1 mouse cellular context compared by ENCODE assay signal in the genomic region with DNA sequence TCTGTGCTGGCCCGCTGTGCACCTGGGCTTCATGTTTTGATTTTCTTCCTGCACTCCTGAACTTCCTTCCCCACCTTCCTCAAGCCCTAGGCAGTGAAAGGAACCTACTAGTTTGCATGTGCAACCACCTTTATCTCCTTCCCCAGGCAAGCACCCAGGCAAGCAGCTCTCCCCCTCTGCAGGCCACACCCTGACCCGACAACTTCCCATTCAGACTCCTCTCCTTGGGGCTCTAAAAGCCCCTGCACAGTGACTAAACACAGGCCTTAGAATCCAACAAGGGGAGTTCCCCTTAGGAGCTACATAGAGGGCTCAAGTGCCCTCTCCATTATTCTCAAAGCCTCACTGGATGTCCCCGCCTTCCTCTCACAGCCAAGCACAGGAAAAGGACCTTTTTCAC.
TF ChIP-seq lines count a peak whose summit lies in the region.

No protein-coding gene starts in this region.

TF ChIP-seq in MEL, 35 proteins besides CTCF, POLR2A, EP300 and RAD21 (continued from another document):
- TF ChIP-seq NELFE (IDR thresholded peaks at IDR 0.05; ENCODE audit: low read depth, low read length), result no peak
- no peak for TF ChIP-seq MEF2A (IDR thresholded peaks at IDR 0.05; ENCODE audit: extremely low read depth, insufficient replicate concordance, low read depth, low read length, poor library complexity, severe bottlenecking)
- TF ChIP-seq MAX (IDR thresholded peaks at IDR 0.05; ENCODE audit: low read length), result peak; percentile 58
- TF ChIP-seq TCF12 (IDR thresholded peaks at IDR 0.05; ENCODE audit: low read depth, low read length), result peak; percentile 83
- TF ChIP-seq USF2 (IDR thresholded peaks at IDR 0.05; ENCODE audit: borderline replicate concordance in 1 of 2, insufficient read depth in 1 of 2, low read depth in 1 of 2, low read length in 2 of 2), result no peak
- peak; percentile 74 for TF ChIP-seq MXI1 (IDR thresholded peaks at IDR 0.05; ENCODE audit: low read depth, low read length)
- TF ChIP-seq E2F4 (IDR thresholded peaks at IDR 0.05; ENCODE audit: borderline replicate concordance, low read depth, low read length), result no peak
- peak; percentile 80 for TF ChIP-seq SIN3A (IDR thresholded peaks at IDR 0.05; ENCODE audit: low read length)
- TF ChIP-seq GABPA (IDR thresholded peaks at IDR 0.05; ENCODE audit: low read depth, low read length), result no peak
- peak; percentile 54; the same call in 1 of the 2 replicates for TF ChIP-seq HCFC1 (IDR thresholded peaks at IDR 0.05; ENCODE audit: low read depth, low read length)
- no peak for TF ChIP-seq CHD1 (IDR thresholded peaks at IDR 0.05; ENCODE audit: low read depth, low read length)
- TF ChIP-seq KAT2A (conservative IDR thresholded peaks at IDR 0.05; ENCODE audit: low read depth, low read length), result no peak
- TF ChIP-seq MAFK (IDR thresholded peaks at IDR 0.05; ENCODE audit: borderline replicate concordance, low read depth, low read length), result no peak
- TF ChIP-seq POLR2AphosphoS5 (IDR thresholded peaks at IDR 0.05; ENCODE audit: borderline replicate concordance, low read depth, low read length), result no peak
TF ChIP-seq in MEL: peak in this region for 14.
